Mouse (Mus musculus) layer of hippocampus, adult 9-10 months (tissue): ENCODE measurements around the gene Cryba4.

ENCODE experiments used
- DNase-seq: peaks from one replicate; pipeline ENCODE4 v3.0.0; 2022; ENCODE audit warnings: low spot score

Cryba4 gene

GRCm38 (mm10) chr5:112266011-112266777 is 13.9 kb upstream of the Cryba4 start:
- no peak for DNase-seq

GRCm38 (mm10) chr5:112265515-112265914 is 13.2 kb upstream of the Cryba4 start:
- no peak for DNase-seq

GRCm38 (mm10) chr5:112265110-112265509 is 12.8 kb upstream of the Cryba4 start:
- no peak for DNase-seq

GRCm38 (mm10) chr5:112264099-112264498 is 11.8 kb upstream of the Cryba4 start:
- DNase-seq: no peak

GRCm38 (mm10) chr5:112260818-112261217 is 8.5 kb upstream of the Cryba4 start:
- DNase-seq: no peak

- DNase-seq: no peak
Measured at GRCm38 (mm10) chr5:112259862-112260650, 7.7 kb upstream of the Cryba4 start.

GRCm38 (mm10) chr5:112257896-112258295 is 5.6 kb upstream of the Cryba4 start:
- DNase-seq: no peak

- DNase-seq: no peak
Measured at GRCm38 (mm10) chr5:112256457-112256856, 4.1 kb upstream of the Cryba4 start.

- no peak for DNase-seq
Measured at GRCm38 (mm10) chr5:112255426-112255825, 3.1 kb upstream of the Cryba4 start, which contains the start of gene Crybb1. Crybb1 (plus strand) TSS chr5:112255815.

- DNase-seq: no peak
Measured at GRCm38 (mm10) chr5:112254282-112254806, 2.0 kb upstream of the Cryba4 start.

- DNase-seq: no peak
Measured at GRCm38 (mm10) chr5:112253169-112253568, 851 bp upstream of the Cryba4 start.

- DNase-seq: no peak
Measured at GRCm38 (mm10) chr5:112249106-112249505, 3.2 kb downstream of the Cryba4 start.

- no peak for DNase-seq
Measured at GRCm38 (mm10) chr5:112247399-112247798, 4.9 kb downstream of the Cryba4 start.

GRCm38 (mm10) chr5:112244890-112245615 is 7.3 kb downstream of the Cryba4 start:
- DNase-seq: no peak

GRCm38 (mm10) chr5:112244275-112244562 is 8.1 kb downstream of the Cryba4 start:
- no peak for DNase-seq

- DNase-seq: no peak
Measured at GRCm38 (mm10) chr5:112243539-112244274, 8.6 kb downstream of the Cryba4 start.

- no peak for DNase-seq
Measured at GRCm38 (mm10) chr5:112243041-112243440, 9.3 kb downstream of the Cryba4 start.

- no peak for DNase-seq
Measured at GRCm38 (mm10) chr5:112242361-112242778, 9.9 kb downstream of the Cryba4 start.

- DNase-seq: no peak
Measured at GRCm38 (mm10) chr5:112241849-112242248, 10.5 kb downstream of the Cryba4 start.

- peak; percentile 86 for DNase-seq
Measured at GRCm38 (mm10) chr5:112240761-112241160, 11.6 kb downstream of the Cryba4 start.

GRCm38 (mm10) chr5:112238781-112239482 is 13.4 kb downstream of the Cryba4 start:
- DNase-seq: no peak
